Mouse (Mus musculus) right cerebral cortex, postnatal 36 days (tissue): Measurements from ENCODE around the gene Il9r.
A peak's percentile ranks its signal among the peaks of the same experiment; 100 is the strongest.
"Not testable (repeated sequence)": the region's sequence is repeated elsewhere in the genome, so short reads cannot be mapped to it uniquely, and the experiment has no call there.

Experiments
- DNase-seq, 2 experiments: peaks; one replicate each; pipeline ENCODE4 v3.0.0; 2022; ENCODE audit warnings: low spot score in 2 of 2, mixed read lengths in 1 of 2

The Il9r gene

GRCm38 (mm10) chr11:32226124-32226871 lies 26.2 kb upstream of the Il9r start, which contains the start of gene Mpg:
Gene Mpg (plus strand): TSS chr11:32226505.
- peak; percentile 82 to 84 for DNase-seq

GRCm38 (mm10) chr11:32225222-32226104 lies 25.4 kb upstream of the Il9r start:
- no peak for DNase-seq

- DNase-seq, result no peak
Measured at GRCm38 (mm10) chr11:32224468-32225139, 24.5 kb upstream of the Il9r start.

GRCm38 (mm10) chr11:32223297-32223967 lies 23.4 kb upstream of the Il9r start:
- no peak for DNase-seq

- DNase-seq, result no peak
Measured at GRCm38 (mm10) chr11:32222570-32223194, 22.6 kb upstream of the Il9r start.

GRCm38 (mm10) chr11:32221951-32222409 lies 21.9 kb upstream of the Il9r start, which contains the start of gene Rhbdf1:
Gene Rhbdf1 (minus strand): TSS chr11:32222300.
- no peak for DNase-seq

- no peak for DNase-seq
Measured at GRCm38 (mm10) chr11:32221225-32221950, 21.3 kb upstream of the Il9r start.

GRCm38 (mm10) chr11:32220607-32221224 lies 20.6 kb upstream of the Il9r start:
- no peak for DNase-seq

GRCm38 (mm10) chr11:32219287-32219686 lies 19.2 kb upstream of the Il9r start:
- DNase-seq, result no peak

- DNase-seq, result no peak
Measured at GRCm38 (mm10) chr11:32218501-32219050, 18.5 kb upstream of the Il9r start.

GRCm38 (mm10) chr11:32216851-32217250 lies 16.8 kb upstream of the Il9r start:
- DNase-seq, result no peak

GRCm38 (mm10) chr11:32215372-32216162 lies 15.5 kb upstream of the Il9r start:
- DNase-seq, result no peak

- DNase-seq, result no peak
Measured at GRCm38 (mm10) chr11:32210623-32211022, 10.5 kb upstream of the Il9r start.

GRCm38 (mm10) chr11:32205058-32205873 lies 5.2 kb upstream of the Il9r start, which contains the start of gene Snrnp25:
Gene Snrnp25 (plus strand): TSS chr11:32205415.
- peak; percentile 95 to 97 for DNase-seq

- DNase-seq, result no peak
Measured at GRCm38 (mm10) chr11:32201922-32202685, 2.0 kb upstream of the Il9r start.

- DNase-seq, result not testable (repeated sequence)
Measured at GRCm38 (mm10) chr11:32200992-32201391, 913 bp upstream of the Il9r start.

GRCm38 (mm10) chr11:32199230-32199629 lies 849 bp downstream of the Il9r start:
- no peak for DNase-seq
